Mouse (Mus musculus) mesoderm, embryonic 11.5 days (tissue): ENCODE data around the gene Gstm6.
"Not testable (repeated sequence)": the region's sequence is repeated elsewhere in the genome, so short reads cannot be mapped to it uniquely, and the experiment has no call there.

Experiments used
- DNase-seq: peaks from one replicate; pipeline ENCODE4 v3.0.0-alpha.2; 2012; ENCODE audit warnings: low read depth, low spot score

The Gstm6 gene

GRCm38 (mm10) chr3:107943239-107943990 lies at the start of gene Gstm6:
Gene Gstm6 (minus strand): TSS chr3:107943749.
- peak; percentile 12 for DNase-seq

GRCm38 (mm10) chr3:107986041-107986562 lies 42.6 kb upstream of the Gstm6 start, which contains the start of gene Gstm2:
Gene Gstm2 (minus strand): TSS chr3:107986453.
- peak; percentile 63 for DNase-seq

- not testable (repeated sequence) for DNase-seq
These were observed 41.6 kb upstream of the Gstm6 start for GRCm38 (mm10) chr3:107985141-107985540.

GRCm38 (mm10) chr3:107984471-107984870 lies 40.9 kb upstream of the Gstm6 start:
- no peak for DNase-seq

GRCm38 (mm10) chr3:107983771-107984170 lies 40.2 kb upstream of the Gstm6 start:
- DNase-seq: no peak

GRCm38 (mm10) chr3:107982726-107983125 lies 39.2 kb upstream of the Gstm6 start:
- DNase-seq: no peak

- DNase-seq: no peak
These were observed 37.7 kb upstream of the Gstm6 start for GRCm38 (mm10) chr3:107981261-107981660.

GRCm38 (mm10) chr3:107977691-107978090 lies 34.1 kb upstream of the Gstm6 start:
- DNase-seq: no peak

GRCm38 (mm10) chr3:107974237-107974636 lies 30.7 kb upstream of the Gstm6 start:
- DNase-seq: no peak

GRCm38 (mm10) chr3:107972070-107972469 lies 28.5 kb upstream of the Gstm6 start:
- DNase-seq: no peak

- DNase-seq: not testable (repeated sequence)
These were observed 27.6 kb upstream of the Gstm6 start for GRCm38 (mm10) chr3:107971101-107971500.

- no peak for DNase-seq
These were observed 25.3 kb upstream of the Gstm6 start, which contains the start of gene Gstm3 for GRCm38 (mm10) chr3:107968724-107969395. Gene Gstm3 (minus strand): TSS chr3:107969283.

GRCm38 (mm10) chr3:107966631-107967030 lies 23.1 kb upstream of the Gstm6 start:
- DNase-seq: no peak

GRCm38 (mm10) chr3:107965592-107965991 lies 22.0 kb upstream of the Gstm6 start:
- DNase-seq: no peak

- DNase-seq: no peak
These were observed 21.2 kb upstream of the Gstm6 start for GRCm38 (mm10) chr3:107964656-107965308.

- DNase-seq: no peak
These were observed 20.5 kb upstream of the Gstm6 start for GRCm38 (mm10) chr3:107964026-107964425.

- not testable (repeated sequence) for DNase-seq
These were observed 11.7 kb upstream of the Gstm6 start for GRCm38 (mm10) chr3:107955260-107955659.

- no peak for DNase-seq
These were observed 10.4 kb upstream of the Gstm6 start for GRCm38 (mm10) chr3:107953906-107954305.

GRCm38 (mm10) chr3:107953328-107953755 lies 9.8 kb upstream of the Gstm6 start:
- peak; percentile 25 for DNase-seq

- DNase-seq: no peak
These were observed 7.0 kb upstream of the Gstm6 start for GRCm38 (mm10) chr3:107950531-107950930.

- not testable (repeated sequence) for DNase-seq
These were observed 5.9 kb upstream of the Gstm6 start for GRCm38 (mm10) chr3:107949461-107949860.

GRCm38 (mm10) chr3:107945729-107946128 lies 2.2 kb upstream of the Gstm6 start:
- no peak for DNase-seq
